Comparison of ENCODE assay signal across 8 mouse cellular contexts in the genomic region with DNA sequence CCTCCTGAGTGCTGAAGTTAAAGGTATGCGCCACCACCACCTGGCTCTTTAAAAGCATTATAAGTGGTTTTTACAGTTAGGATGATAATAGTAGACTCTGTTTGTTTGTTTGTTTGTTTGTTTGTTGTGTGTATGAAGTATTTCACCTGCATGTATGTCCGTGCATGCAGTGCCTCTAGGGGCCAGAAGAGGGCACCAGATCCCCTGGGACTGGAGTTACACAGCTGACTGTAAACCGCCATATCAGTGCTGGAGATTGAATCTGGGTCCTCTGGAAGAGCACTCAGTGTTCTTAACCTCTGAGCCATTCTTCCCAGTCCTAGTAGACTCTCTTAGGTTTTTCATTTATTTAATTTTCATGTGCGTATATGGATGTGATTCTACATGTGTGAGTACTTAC. TPM values are rescaled to one million over a fixed set of nuclear protein-coding genes. Genes with fewer than 3 reads are reported as not detected.
A peak's percentile ranks its signal among the peaks of the same experiment; 100 is the strongest.
DNase-seq lines count a peak whose midpoint lies in the region; ATAC-seq lines count a peak whose summit lies in the region.

No protein-coding gene starts in this region.

- no peaks in the 10 kb centered on the region for H3K9me3 ChIP-seq in hindbrain, embryonic 14.5 days (ENCODE audit: control insufficient read depth, low read length)
- H3K9me3 ChIP-seq in midbrain, embryonic 15.5 days, result no peaks in the 10 kb centered on the region

- no peaks in the 10 kb centered on the region for H3K27me3 ChIP-seq in hindbrain, embryonic 14.5 days (ENCODE audit: control insufficient read depth, insufficient read depth, low read length)
- no peaks in the 10 kb centered on the region for H3K27me3 ChIP-seq in midbrain, embryonic 15.5 days (replicated peaks)

- no peak overlapping the region for H3K4me2 ChIP-seq in hindbrain, embryonic 14.5 days (replicated peaks)
- H3K4me2 ChIP-seq in midbrain, embryonic 15.5 days, result no peak overlapping the region

- no peaks in the 10 kb centered on the region for H3K4me1 ChIP-seq in hindbrain, embryonic 14.5 days (replicated peaks; ENCODE audit: control insufficient read depth, insufficient read depth, low read length)
- no peaks in the 10 kb centered on the region for H3K4me1 ChIP-seq in midbrain, embryonic 15.5 days

- no peak overlapping the region for H3K27ac ChIP-seq in hindbrain, embryonic 14.5 days
- H3K27ac ChIP-seq in midbrain, embryonic 15.5 days, result no peak overlapping the region

- no peak overlapping the region for H3K4me3 ChIP-seq in hindbrain, embryonic 14.5 days (replicated peaks; ENCODE audit: low read length)
- H3K4me3 ChIP-seq in midbrain, embryonic 15.5 days, result no peak overlapping the region

- DNase-seq in gastrocnemius, postnatal 10 days, result peak; percentile 15
- no peak for DNase-seq in gastrocnemius, adult 18-20 months (ENCODE audit: low spot score)
- peak; percentile 55 for DNase-seq in A20 (ENCODE audit: low read depth, low spot score)
- DNase-seq in T-cell, adult 2 months (ENCODE audit: low spot score), result peak; percentile 62
- DNase-seq in naive thymus-derived CD4-positive, alpha-beta T cell, adult 2 months (ENCODE audit: low read depth), result peak; percentile 75
- DNase-seq in layer of hippocampus, adult 18-20 months (ENCODE audit: low spot score in 2 of 2), result no peak
- DNase-seq in hindbrain, embryonic 14.5 days (ENCODE audit: low spot score), result no peak

- no peak overlapping the region for H3K9ac ChIP-seq in hindbrain, embryonic 14.5 days
- H3K9ac ChIP-seq in midbrain, embryonic 15.5 days, result no peak overlapping the region

- 68% methylated on average over 4 of the region's 4 CpGs for WGBS in hindbrain, embryonic 14.5 days
- WGBS in midbrain, embryonic 15.5 days, result 79% methylated on average over 4 of the region's 4 CpGs

- no peaks in the 10 kb centered on the region for H3K36me3 ChIP-seq in hindbrain, embryonic 14.5 days (replicated peaks; ENCODE audit: control insufficient read depth, insufficient read depth)
- H3K36me3 ChIP-seq in midbrain, embryonic 15.5 days (replicated peaks), result no peaks in the 10 kb centered on the region

- ATAC-seq in hindbrain, embryonic 14.5 days (ENCODE audit: low FRiP score), result no peak
- no peak for ATAC-seq in midbrain, embryonic 15.5 days (replicated peaks)

RNA-seq across cellular contexts. Expression of gene Xpnpep2, which starts 13.9 kb away (rescaled TPM):
- 1 to 10 TPM; 2.2 to 3.2 TPM for total RNA-seq in gastrocnemius, postnatal 10 days (2021)
- under 1 TPM; 0.31 to 0.82 TPM for total RNA-seq in gastrocnemius, adult 18-20 months (2021)
- under 1 TPM; 0.50 to 0.89 TPM for total RNA-seq in layer of hippocampus, adult 18-20 months (2021)
- polyA plus RNA-seq in hindbrain, embryonic 14.5 days (2014; fragmentation: Nextera tagmentation; extraction: Ambion mirVana), result 0.35 and 0.70 TPM in 2 replicates
- 0.65 and 1.2 TPM in 2 replicates for polyA plus RNA-seq in midbrain, embryonic 15.5 days (2015; fragmentation: Nextera tagmentation; extraction: Ambion mirVana)

RNA-seq across cellular contexts. Expression of gene Sash3, which starts 51.6 kb away (rescaled TPM):
- total RNA-seq in gastrocnemius, postnatal 10 days (2021), result 1 to 10 TPM in 1 of 2 experiments, under 1 TPM in 1; 0.82 to 1.2 TPM
- total RNA-seq in gastrocnemius, adult 18-20 months (2021), result under 1 TPM; 0.11 to 0.31 TPM
- 1 to 10 TPM in 1 of 2 experiments, under 1 TPM in 1; 0.81 to 1.4 TPM for total RNA-seq in layer of hippocampus, adult 18-20 months (2021)
- 1.1 and 1.3 TPM in 2 replicates for polyA plus RNA-seq in hindbrain, embryonic 14.5 days (2014; fragmentation: Nextera tagmentation; extraction: Ambion mirVana)
- 0.83 and 1.2 TPM in 2 replicates for polyA plus RNA-seq in midbrain, embryonic 15.5 days (2015; fragmentation: Nextera tagmentation; extraction: Ambion mirVana)

Comparison
In these comparisons a context has a peak if more than half of its experiments do, and no peak if none do; other contexts are left out.
1. DNase-seq: peak in gastrocnemius, postnatal 10 days (single experiment), A20 (single experiment), T-cell, adult 2 months (single experiment) and naive thymus-derived CD4-positive, alpha-beta T cell, adult 2 months (single experiment); none in gastrocnemius, adult 18-20 months (single experiment), layer of hippocampus, adult 18-20 months (0 of 2) and hindbrain, embryonic 14.5 days (single experiment).